In genomic region chr19:4153232-4153654, GRCm38 (mm10) we compare ENCODE assay signal across 8 mouse cellular contexts. TPM values are rescaled to one million over a fixed set of nuclear protein-coding genes. Genes with fewer than 3 reads are reported as not detected.
A peak's percentile ranks its signal among the peaks of the same experiment; 100 is the strongest.
DNase-seq lines count a peak whose midpoint lies in the region; ATAC-seq and TF ChIP-seq lines count a peak whose summit lies in the region.

Gene Ptprcap (plus strand): TSS chr19:4153604.

- peak within 1 kb of the TSS; percentile 97 for H3K27ac ChIP-seq in spleen, adult 2 months (ENCODE audit: insufficient read depth, low read length)
- no peak within 1 kb of the TSS for H3K27ac ChIP-seq in forebrain, embryonic 14.5 days (ENCODE audit: low read depth, low read length)

- H3K4me1 ChIP-seq in spleen, adult 2 months (ENCODE audit: control insufficient read depth, insufficient read depth, insufficient read length), result peaks cover 25% of the 10 kb centered on the region; the same call in 1 of the 2 replicates
- H3K4me1 ChIP-seq in forebrain, embryonic 14.5 days (ENCODE audit: control insufficient read depth, insufficient read depth, low read length), result peaks cover 7% of the 10 kb centered on the region; the same call in 1 of the 2 replicates

- H3K9ac ChIP-seq in forebrain, embryonic 14.5 days (ENCODE audit: low read length), result no peak within 1 kb of the TSS

- no peaks in the 10 kb centered on the region for H3K27me3 ChIP-seq in spleen, adult 2 months (ENCODE audit: control insufficient read depth, insufficient read depth, low read length)
- H3K27me3 ChIP-seq in forebrain, embryonic 14.5 days (replicated peaks; ENCODE audit: control insufficient read depth, insufficient read depth, low read length), result no peaks in the 10 kb centered on the region

- H3K4me2 ChIP-seq in forebrain, embryonic 14.5 days (ENCODE audit: low read length), result no peak within 1 kb of the TSS

- H3K9me3 ChIP-seq in forebrain, embryonic 14.5 days (replicated peaks; ENCODE audit: control insufficient read depth, low read length), result no peaks in the 10 kb centered on the region

- peaks cover 42% of the 10 kb centered on the region for H3K36me3 ChIP-seq in spleen, adult 2 months (ENCODE audit: control insufficient read depth, insufficient read depth, low read length)
- peaks cover 61% of the 10 kb centered on the region for H3K36me3 ChIP-seq in forebrain, embryonic 14.5 days (ENCODE audit: control insufficient read depth, insufficient read depth, low read length)

- no peak for TF ChIP-seq CTCF in spleen, adult 2 months (IDR thresholded peaks at IDR 0.05; ENCODE audit: extremely low read depth, insufficient read depth, insufficient read length, insufficient replicate concordance)

- ATAC-seq in hematopoietic stem cell, adult 5-6 weeks (replicated peaks in 1 of 2; ENCODE audit: insufficient read depth in 1 of 2, low FRiP score in 2 of 2, low TSS enrichment in 1 of 2, low read depth in 1 of 2, poor library complexity in 2 of 2, severe bottlenecking in 2 of 2), result no peak
- no peak for ATAC-seq in forebrain, embryonic 14.5 days

- DNase-seq in heart, adult 11 months, result peak; percentile 96
- no peak for DNase-seq in heart, adult 9 months (ENCODE audit: low spot score in 2 of 2)
- DNase-seq in spleen, adult 2 months (ENCODE audit: low read depth in 1 of 2, low spot score in 2 of 2), result no peak
- no peak for DNase-seq in spleen, postnatal 14 days (ENCODE audit: low spot score in 2 of 2)
- DNase-seq in retina, embryonic 14.5 days (ENCODE audit: low spot score), result peak; percentile 36
- no peak for DNase-seq in layer of hippocampus, adult 9-11 months
- DNase-seq in forebrain, embryonic 14.5 days (ENCODE audit: low spot score), result no peak

- H3K4me3 ChIP-seq in spleen, adult 2 months (ENCODE audit: extremely low read depth, insufficient read depth, insufficient read length), result peak within 1 kb of the TSS; percentile 80
- H3K4me3 ChIP-seq in forebrain, embryonic 14.5 days (ENCODE audit: low read depth, low read length), result no peak within 1 kb of the TSS

- TF ChIP-seq POLR2A in spleen, adult 2 months (IDR thresholded peaks at IDR 0.05; ENCODE audit: low read depth, low read length), result no peak

- WGBS in spleen, adult 2 months, result 92% methylated on average over 11 of the region's 11 CpGs
- WGBS in forebrain, embryonic 14.5 days, result 81% methylated on average over 11 of the region's 11 CpGs

RNA-seq across cellular contexts. Expression of gene Ptprcap, which starts in this region (rescaled TPM):
- 631 and 1,026 TPM in 2 replicates for polyA plus RNA-seq in spleen, adult 2 months (2012; rRNA removed)
- 229 and 295 TPM in 2 replicates for total RNA-seq in hematopoietic stem cell, adult 5-6 weeks (2017)
- 0.24 TPM in 1 of 2 replicates, not detected in the other for polyA plus RNA-seq in forebrain, embryonic 14.5 days (2014; fragmentation: Nextera tagmentation; extraction: Ambion mirVana)

Comparison
In these comparisons a context has a peak if more than half of its experiments do, and no peak if none do; other contexts are left out.
1. RNA of gene Ptprcap (polyA plus RNA-seq): 631 to 1,026 TPM in spleen, adult 2 months; 0.24 TPM in forebrain, embryonic 14.5 days; every median in the first group is over 100 times any median in the second.
2. DNase-seq: peak in heart, adult 11 months (single experiment) and retina, embryonic 14.5 days (single experiment); none in heart, adult 9 months (0 of 2), spleen, adult 2 months (0 of 2), spleen, postnatal 14 days (0 of 2), layer of hippocampus, adult 9-11 months (single experiment) and forebrain, embryonic 14.5 days (single experiment).